Mouse (Mus musculus): ENCODE results near the gene Rpusd1.
A peak's percentile ranks its signal among the peaks of the same experiment; 100 is the strongest.

Rpusd1 gene

GRCm38 (mm10) chr17:25727265-25728008, at the start of gene Rpusd1, which contains the start of gene Chtf18:
Gene Rpusd1 (plus strand): TSS chr17:25727670.
Gene Chtf18 (minus strand): TSS chr17:25727419.
- DNase-seq (ENCODE audit: low spot score in 2 of 2) = peak; percentile 90 to 98

GRCm38 (mm10) chr17:25677969-25678368, 49.5 kb upstream of the Rpusd1 start:
- no peak for DNase-seq (ENCODE audit: low spot score in 2 of 2)

- no peak for DNase-seq (ENCODE audit: low spot score in 2 of 2)
Observed at GRCm38 (mm10) chr17:25679818-25680217, 47.7 kb upstream of the Rpusd1 start.

- no peak for DNase-seq (ENCODE audit: low spot score in 2 of 2)
Observed at GRCm38 (mm10) chr17:25681636-25682035, 45.8 kb upstream of the Rpusd1 start.

GRCm38 (mm10) chr17:25686323-25686722, 41.1 kb upstream of the Rpusd1 start:
- no peak for DNase-seq (ENCODE audit: low spot score in 2 of 2)

GRCm38 (mm10) chr17:25688922-25689321, 38.5 kb upstream of the Rpusd1 start:
- no peak for DNase-seq (ENCODE audit: low spot score in 2 of 2)

- no peak for DNase-seq (ENCODE audit: low spot score in 2 of 2)
Observed at GRCm38 (mm10) chr17:25696263-25696662, 31.2 kb upstream of the Rpusd1 start.

GRCm38 (mm10) chr17:25698446-25698845, 29.0 kb upstream of the Rpusd1 start:
- DNase-seq (ENCODE audit: low spot score in 2 of 2) = peak; percentile 61 to 82

- no peak for DNase-seq (ENCODE audit: low spot score in 2 of 2)
Observed at GRCm38 (mm10) chr17:25700863-25701496, 26.5 kb upstream of the Rpusd1 start.

GRCm38 (mm10) chr17:25709994-25710393, 17.5 kb upstream of the Rpusd1 start:
- no peak for DNase-seq (ENCODE audit: low spot score in 2 of 2)

GRCm38 (mm10) chr17:25711136-25711535, 16.3 kb upstream of the Rpusd1 start:
- no peak for DNase-seq (ENCODE audit: low spot score in 2 of 2)

- DNase-seq (ENCODE audit: low spot score in 2 of 2) = no peak
Observed at GRCm38 (mm10) chr17:25715627-25716026, 11.8 kb upstream of the Rpusd1 start.

GRCm38 (mm10) chr17:25716130-25716529, 11.3 kb upstream of the Rpusd1 start:
- DNase-seq (ENCODE audit: low spot score in 2 of 2) = no peak

- DNase-seq (ENCODE audit: low spot score in 2 of 2) = no peak
Observed at GRCm38 (mm10) chr17:25716711-25717637, 10.5 kb upstream of the Rpusd1 start, which contains the start of gene Gng13. Gene Gng13 (plus strand): TSS chr17:25717171.

GRCm38 (mm10) chr17:25717691-25718090, 9.8 kb upstream of the Rpusd1 start:
- DNase-seq (ENCODE audit: low spot score in 2 of 2) = no peak

GRCm38 (mm10) chr17:25721476-25721875, 6.0 kb upstream of the Rpusd1 start:
- DNase-seq (ENCODE audit: low spot score in 2 of 2) = no peak

GRCm38 (mm10) chr17:25723470-25723869, 4.0 kb upstream of the Rpusd1 start:
- DNase-seq (ENCODE audit: low spot score in 2 of 2) = no peak

GRCm38 (mm10) chr17:25723919-25724318, 3.6 kb upstream of the Rpusd1 start:
- DNase-seq (ENCODE audit: low spot score in 2 of 2) = no peak

- no peak for DNase-seq (ENCODE audit: low spot score in 2 of 2)
Observed at GRCm38 (mm10) chr17:25725264-25725663, 2.2 kb upstream of the Rpusd1 start.

GRCm38 (mm10) chr17:25728009-25728270, 470 bp downstream of the Rpusd1 start:
- no peak for DNase-seq (ENCODE audit: low spot score in 2 of 2)

GRCm38 (mm10) chr17:25732082-25732481, 4.6 kb downstream of the Rpusd1 start:
- DNase-seq (ENCODE audit: low spot score in 2 of 2) = peak; percentile 75 to 88

- DNase-seq (ENCODE audit: low spot score in 2 of 2) = no peak
Observed at GRCm38 (mm10) chr17:25735246-25735645, 7.8 kb downstream of the Rpusd1 start.

All from cerebellum, postnatal 4 days (tissue).